Mouse (Mus musculus) ES-Bruce4 (cell line): ENCODE data around the gene Ptdss2.

ENCODE experiments used
- CTCF ChIP-seq: IDR thresholded peaks from one replicate; pipeline ENCODE4 v1.8.1; 2011; ENCODE audit warnings: low read depth, low read length
- EP300 ChIP-seq: IDR thresholded peaks from 2 replicates; pipeline ENCODE4 v1.6.1; 2011; ENCODE audit warnings: low read depth, low read length; ENCODE audit not compliant: insufficient read depth
- POLR2A ChIP-seq: IDR thresholded peaks from one replicate; pipeline ENCODE4 v1.8.1; 2011; ENCODE audit warnings: low read length; ENCODE audit not compliant: insufficient read depth

GRCm38 (mm10) chr7:141131904-141132755 is 9.9 kb downstream of the Ptdss2 start:
- no peak for TF ChIP-seq POLR2A
- no peak for TF ChIP-seq CTCF
- TF ChIP-seq EP300 = no peak
